Mouse (Mus musculus) brown adipose tissue, adult 24 weeks (tissue): ENCODE measurements around the gene Parp14. TPM values are rescaled to one million over a fixed set of nuclear protein-coding genes. Genes with fewer than 3 reads are reported as not detected.

Experiments
- H3K27ac ChIP-seq: fragments of 200-500 bp; replicated peaks from 2 replicates; pipeline ENCODE4 v1.5.1; 2012; ENCODE audit warnings: low read depth, mild to moderate bottlenecking, low read length
- H3K4me1 ChIP-seq: fragments of 200-500 bp; 2 replicates; pipeline ENCODE4 v1.6.1; 2012; ENCODE audit warnings: low read length, mixed read lengths; ENCODE audit not compliant: control insufficient read depth, insufficient read depth, insufficient read length
- H3K4me3 ChIP-seq: fragments of 200-500 bp; 2 replicates; pipeline ENCODE4 v1.5.1; 2012; ENCODE audit warnings: low read depth, mild to moderate bottlenecking, low read length, moderate library complexity; ENCODE audit not compliant: insufficient read depth
- polyA plus RNA-seq: library from polyadenylated mRNA; stranded (reverse); fragments of >200 nt; gene quantifications from 2 replicates; pipeline ENCODE4 v1.2.4, GENCODE M21; 2012; ENCODE audit not compliant: missing spikeins, insufficient read depth, insufficient read length

The Parp14 gene
- polyA plus RNA-seq, 1 experiment = 4.6 TPM

GRCm38 (mm10) chr16:35784134-35784725 is 87.1 kb downstream of the Parp14 start:
- no peaks in the 10 kb centered on the region for H3K4me1 ChIP-seq
- H3K27ac ChIP-seq = no peak overlapping the region

GRCm38 (mm10) chr16:35783207-35783573 is 88.2 kb downstream of the Parp14 start:
- no peak overlapping the region for H3K27ac ChIP-seq

More at GRCm38 (mm10) chr16:35784134-35784725, 87.1 kb downstream of the Parp14 start:
- no peak overlapping the region for H3K4me3 ChIP-seq

More at GRCm38 (mm10) chr16:35783207-35783573, 88.2 kb downstream of the Parp14 start:
- H3K4me1 ChIP-seq = no peaks in the 10 kb centered on the region
- H3K4me3 ChIP-seq = no peak overlapping the region

Other genes starting within 250 kb of the Parp14 start
- 12.8 and 15.6 TPM in 2 replicates for gene Dirc2, start 102.2 kb downstream of the Parp14 start, polyA plus RNA-seq
- 1.5 and 3.1 TPM in 2 replicates for gene Hspbap1, start 101.2 kb downstream of the Parp14 start, polyA plus RNA-seq
- gene Parp9, start 66.9 kb upstream of the Parp14 start, polyA plus RNA-seq = 11.6 and 15.7 TPM in 2 replicates
- 6.1 and 6.3 TPM in 2 replicates for gene Dtx3l, start 67.6 kb upstream of the Parp14 start, polyA plus RNA-seq
- 20.4 and 28.2 TPM in 2 replicates for gene Kpna1, start 107.2 kb upstream of the Parp14 start, polyA plus RNA-seq
- 3.3 and 4.1 TPM in 2 replicates for gene Wdr5b, start 169.6 kb upstream of the Parp14 start, polyA plus RNA-seq
- gene Fam162a, start 200.1 kb upstream of the Parp14 start, polyA plus RNA-seq = 372 and 403 TPM in 2 replicates
- gene Ccdc58, start 200.1 kb upstream of the Parp14 start, polyA plus RNA-seq = 79.2 and 93.0 TPM in 2 replicates